Mouse (Mus musculus): Measurements from ENCODE around the gene Tmem259. TPM values are rescaled to one million over a fixed set of nuclear protein-coding genes. Genes with fewer than 3 reads are reported as not detected.

Gene Tmem259
- polyA plus RNA-seq, 1 experiment from 2014 or later, result 19.2 TPM

- Histone ChIP-seq H3K36me3 (replicated peaks) (no peaks in the 10 kb centered on the region), H3K4me1 (peaks cover 16% of the 10 kb centered on the region; the same call in 1 of the 2 replicates), H3K9me3 (no peaks in the 10 kb centered on the region), H3K4me3 (replicated peaks) (no peak overlapping the region), H3K9ac (no peak overlapping the region), H3K27ac (no peak overlapping the region), H3K4me2 (no peak overlapping the region), H3K27me3 (peaks cover 26% of the 10 kb centered on the region)
- ATAC-seq (ENCODE audit: low FRiP score), result no peak
- 94% methylated on average over 8 of the region's 8 CpGs for WGBS
Observed at GRCm38 (mm10) chr10:80022806-80023205, 38.7 kb upstream of the Tmem259 start.

GRCm38 (mm10) chr10:80022164-80022563, 38.0 kb upstream of the Tmem259 start:
- no peak for ATAC-seq (ENCODE audit: low FRiP score)
- Histone ChIP-seq H3K27me3 (peaks cover 32% of the 10 kb centered on the region), H3K4me1 (peaks cover 16% of the 10 kb centered on the region; the same call in 1 of the 2 replicates), H3K36me3 (replicated peaks) (no peaks in the 10 kb centered on the region), H3K9me3 (no peaks in the 10 kb centered on the region), H3K4me2 (no peak overlapping the region), H3K27ac (no peak overlapping the region), H3K4me3 (replicated peaks) (no peak overlapping the region), H3K9ac (no peak overlapping the region)
- WGBS, result 95% methylated on average over 12 of the region's 12 CpGs

- Histone ChIP-seq H3K4me1 (peaks cover 16% of the 10 kb centered on the region; the same call in 1 of the 2 replicates), H3K9me3 (no peaks in the 10 kb centered on the region), H3K9ac (no peak overlapping the region), H3K27ac (no peak overlapping the region), H3K36me3 (replicated peaks) (no peaks in the 10 kb centered on the region), H3K4me3 (replicated peaks) (no peak overlapping the region), H3K27me3 (peaks cover 38% of the 10 kb centered on the region), H3K4me2 (no peak overlapping the region)
- ATAC-seq (ENCODE audit: low FRiP score), result no peak
- whole genome bisulfite sequencing, result 93% methylated on average over 13 of the region's 13 CpGs
Observed at GRCm38 (mm10) chr10:80021320-80021641, 37.2 kb upstream of the Tmem259 start.

- no peak overlapping the region for H3K4me2 ChIP-seq
- H3K27ac ChIP-seq, result no peak overlapping the region
- no peak overlapping the region for H3K4me3 ChIP-seq (replicated peaks)
- H3K4me1 ChIP-seq, result peaks cover 16% of the 10 kb centered on the region; the same call in 1 of the 2 replicates
- H3K27me3 ChIP-seq, result peaks cover 43% of the 10 kb centered on the region
- 84% methylated on average over 18 of the region's 18 CpGs for WGBS
- no peak overlapping the region for H3K9ac ChIP-seq
- ATAC-seq (ENCODE audit: low FRiP score), result no peak
- H3K9me3 ChIP-seq, result no peaks in the 10 kb centered on the region
- no peaks in the 10 kb centered on the region for H3K36me3 ChIP-seq (replicated peaks)
Observed at GRCm38 (mm10) chr10:80020603-80021319, 36.6 kb upstream of the Tmem259 start.

- Histone ChIP-seq H3K4me1 (peaks cover 16% of the 10 kb centered on the region; the same call in 1 of the 2 replicates), H3K27ac (no peak overlapping the region), H3K4me2 (peak overlapping the region; percentile 38), H3K36me3 (replicated peaks) (no peaks in the 10 kb centered on the region), H3K4me3 (replicated peaks) (0 out of 2 replicates have a peak overlapping the region, but pooled peaks have one; percentile 16), H3K27me3 (peaks cover 49% of the 10 kb centered on the region), H3K9ac (peak overlapping the region; percentile 36; the same call in 1 of the 2 replicates), H3K9me3 (no peaks in the 10 kb centered on the region)
- ATAC-seq (ENCODE audit: low FRiP score), result no peak
- 16% methylated on average over 11 of the region's 11 CpGs for WGBS
Observed at GRCm38 (mm10) chr10:80020191-80020590, 36.1 kb upstream of the Tmem259 start.

- peaks cover 16% of the 10 kb centered on the region; the same call in 1 of the 2 replicates for H3K4me1 ChIP-seq
- H3K4me3 ChIP-seq (replicated peaks), result peak overlapping the region; percentile 16; the same call in 1 of the 2 replicates
- WGBS, result 4% methylated on average over 20 of the region's 20 CpGs
- H3K4me2 ChIP-seq, result peak overlapping the region; percentile 38
- H3K9ac ChIP-seq, result peak overlapping the region; percentile 36; the same call in 1 of the 2 replicates
- no peak overlapping the region for H3K27ac ChIP-seq
- no peaks in the 10 kb centered on the region for H3K9me3 ChIP-seq
- peaks cover 55% of the 10 kb centered on the region for H3K27me3 ChIP-seq
- peak; percentile 44; the same call in 1 of the 2 replicates for ATAC-seq (ENCODE audit: low FRiP score)
- H3K36me3 ChIP-seq (replicated peaks), result no peaks in the 10 kb centered on the region
Observed at GRCm38 (mm10) chr10:80019471-80020131, 35.5 kb upstream of the Tmem259 start.

GRCm38 (mm10) chr10:80018739-80019297, 34.7 kb upstream of the Tmem259 start:
- H3K4me2 ChIP-seq, result 0 out of 2 replicates have a peak overlapping the region, but pooled peaks have one; percentile 10
- H3K4me1 ChIP-seq, result peaks cover 16% of the 10 kb centered on the region; the same call in 1 of the 2 replicates
- WGBS, result 8% methylated on average over 15 of the region's 15 CpGs
- H3K27ac ChIP-seq, result no peak overlapping the region
- H3K9ac ChIP-seq, result no peak overlapping the region
- H3K9me3 ChIP-seq, result no peaks in the 10 kb centered on the region
- no peaks in the 10 kb centered on the region for H3K36me3 ChIP-seq (replicated peaks)
- no peak for ATAC-seq (ENCODE audit: low FRiP score)
- peaks cover 63% of the 10 kb centered on the region for H3K27me3 ChIP-seq
- no peak overlapping the region for H3K4me3 ChIP-seq (replicated peaks)

- H3K27ac ChIP-seq, result no peak overlapping the region
- ATAC-seq (ENCODE audit: low FRiP score), result no peak
- no peak overlapping the region for H3K9ac ChIP-seq
- H3K27me3 ChIP-seq, result peaks cover 73% of the 10 kb centered on the region
- 84% methylated on average over 14 of the region's 14 CpGs for WGBS
- H3K9me3 ChIP-seq, result no peaks in the 10 kb centered on the region
- H3K4me2 ChIP-seq, result no peak overlapping the region
- no peaks in the 10 kb centered on the region for H3K36me3 ChIP-seq (replicated peaks)
- peaks cover 16% of the 10 kb centered on the region; the same call in 1 of the 2 replicates for H3K4me1 ChIP-seq
- H3K4me3 ChIP-seq (replicated peaks), result no peak overlapping the region
Observed at GRCm38 (mm10) chr10:80017771-80018170, 33.6 kb upstream of the Tmem259 start.

- ATAC-seq (ENCODE audit: low FRiP score), result no peak
- no peak overlapping the region for H3K27ac ChIP-seq
- H3K4me3 ChIP-seq (replicated peaks), result no peak overlapping the region
- 70% methylated on average over 3 of the region's 3 CpGs for WGBS
- no peaks in the 10 kb centered on the region for H3K9me3 ChIP-seq
- no peak overlapping the region for H3K4me2 ChIP-seq
- H3K36me3 ChIP-seq (replicated peaks), result no peaks in the 10 kb centered on the region
- peaks cover 16% of the 10 kb centered on the region; the same call in 1 of the 2 replicates for H3K4me1 ChIP-seq
- no peak overlapping the region for H3K9ac ChIP-seq
- peaks cover 77% of the 10 kb centered on the region for H3K27me3 ChIP-seq
Observed at GRCm38 (mm10) chr10:80017361-80017760, 33.2 kb upstream of the Tmem259 start.

GRCm38 (mm10) chr10:80016931-80017330, 32.8 kb upstream of the Tmem259 start:
- Histone ChIP-seq H3K4me1 (peaks cover 16% of the 10 kb centered on the region; the same call in 1 of the 2 replicates), H3K36me3 (replicated peaks) (no peaks in the 10 kb centered on the region; the same call in 1 of the 2 replicates), H3K4me3 (replicated peaks) (0 out of 2 replicates have a peak overlapping the region, but pooled peaks have one; percentile 3), H3K9ac (no peak overlapping the region), H3K4me2 (no peak overlapping the region), H3K27me3 (peaks cover 82% of the 10 kb centered on the region), H3K9me3 (no peaks in the 10 kb centered on the region), H3K27ac (no peak overlapping the region)
- WGBS, result 92% methylated on average over 10 of the region's 10 CpGs
- no peak for ATAC-seq (ENCODE audit: low FRiP score)

- Histone ChIP-seq H3K27ac (no peak within 1 kb of the TSS), H3K9me3 (no peaks in the 10 kb centered on the region), H3K9ac (no peak within 1 kb of the TSS), H3K27me3 (peaks cover 86% of the 10 kb centered on the region), H3K36me3 (replicated peaks) (no peaks in the 10 kb centered on the region; the same call in 1 of the 2 replicates), H3K4me1 (peaks cover 16% of the 10 kb centered on the region; the same call in 1 of the 2 replicates), H3K4me3 (replicated peaks) (0 out of 2 replicates have a peak within 1 kb of the TSS, but pooled peaks have one; percentile 3), H3K4me2 (no peak within 1 kb of the TSS)
- ATAC-seq (ENCODE audit: low FRiP score), result no peak
- 73% methylated on average over 11 of the region's 11 CpGs for WGBS
Observed at GRCm38 (mm10) chr10:80016511-80016910, 32.4 kb upstream of the Tmem259 start, which contains the start of gene Arhgap45. Gene Arhgap45 (plus strand): TSS chr10:80016653.

- 86% methylated on average over 10 of the region's 10 CpGs for WGBS
- Histone ChIP-seq H3K4me3 (replicated peaks) (no peak overlapping the region), H3K27me3 (peaks cover 87% of the 10 kb centered on the region), H3K4me1 (peaks cover 16% of the 10 kb centered on the region; the same call in 1 of the 2 replicates), H3K9me3 (peaks cover 8% of the 10 kb centered on the region), H3K4me2 (no peak overlapping the region), H3K27ac (no peak overlapping the region), H3K9ac (no peak overlapping the region), H3K36me3 (replicated peaks) (peaks cover 6% of the 10 kb centered on the region)
- no peak for ATAC-seq (ENCODE audit: low FRiP score)
Observed at GRCm38 (mm10) chr10:80015583-80015982, 31.5 kb upstream of the Tmem259 start.

Data from forebrain, embryonic 12.5 days (tissue).